Mouse (Mus musculus) naive thymus-derived CD4-positive, alpha-beta T cell, adult 5 months (primary cell): ENCODE measurements around the gene Map1lc3b. TPM values are rescaled to one million over a fixed set of nuclear protein-coding genes. Genes with fewer than 3 reads are reported as not detected.

Experiments
- polyA plus RNA-seq: library from polyadenylated mRNA; unstranded; fragments of 100-300 nt; shearing (Covaris generic); gene quantifications from one replicate; pipeline ENCODE4 v1.2.1, GENCODE M21; 2017

Gene Map1lc3b
- 528 TPM for polyA plus RNA-seq

DNA sequence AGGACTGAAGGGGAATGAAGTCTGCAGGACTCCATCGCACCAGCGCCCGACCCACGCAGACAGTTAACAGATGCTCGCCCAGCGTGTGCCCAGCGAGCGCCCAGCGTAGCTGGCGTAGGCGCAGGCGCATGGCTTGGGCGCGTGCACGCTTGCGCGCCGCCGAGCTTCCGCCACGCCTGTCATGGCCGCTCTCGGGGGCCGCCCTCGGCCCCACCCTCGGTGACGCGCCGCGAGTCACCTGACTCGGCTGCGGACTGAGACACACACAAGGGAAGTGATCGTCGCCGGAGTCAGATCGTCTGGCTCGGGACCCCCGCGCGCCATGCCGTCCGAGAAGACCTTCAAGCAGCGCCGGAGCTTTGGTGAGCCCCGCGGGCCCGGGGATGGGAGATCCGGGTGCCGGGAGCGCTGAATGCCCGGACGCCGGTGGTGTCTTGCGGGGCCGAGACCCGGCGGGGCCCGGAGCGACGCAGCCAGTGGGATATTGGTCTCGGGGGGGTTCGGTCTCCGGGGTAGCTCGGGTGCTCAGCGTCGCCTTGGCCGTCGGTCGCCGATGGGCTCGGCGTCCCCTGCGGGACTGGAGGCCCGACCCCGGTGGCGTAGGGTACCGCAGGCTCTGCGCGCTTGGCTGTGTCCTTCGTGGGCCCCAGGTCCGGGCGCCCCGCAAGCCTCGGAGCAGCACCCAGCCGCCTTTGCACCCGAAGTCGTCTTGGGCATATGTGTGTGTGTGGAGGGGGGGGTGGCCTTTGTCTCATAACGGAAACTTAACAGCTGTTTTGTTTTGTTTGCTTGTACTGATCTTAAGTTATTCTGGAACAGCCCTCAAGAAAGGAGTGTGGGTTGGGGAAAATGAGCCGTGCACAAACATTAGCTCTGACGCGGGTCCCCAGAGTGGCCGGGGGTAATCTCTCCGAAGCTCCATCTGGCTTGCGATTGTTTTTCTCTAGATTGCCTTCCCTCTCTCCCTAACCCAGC, at the start of gene Map1lc3b:
Gene Map1lc3b, plus strand, starts transcription at position 159 of the 975 bp plus-strand sequence.

GRCm38 (mm10) chr8:121544276-121544785, 45.8 kb upstream of the Map1lc3b start, which contains the start of gene 1700018B08Rik:
TSS of gene 1700018B08Rik (minus strand) at chr8:121544320.

DNA sequence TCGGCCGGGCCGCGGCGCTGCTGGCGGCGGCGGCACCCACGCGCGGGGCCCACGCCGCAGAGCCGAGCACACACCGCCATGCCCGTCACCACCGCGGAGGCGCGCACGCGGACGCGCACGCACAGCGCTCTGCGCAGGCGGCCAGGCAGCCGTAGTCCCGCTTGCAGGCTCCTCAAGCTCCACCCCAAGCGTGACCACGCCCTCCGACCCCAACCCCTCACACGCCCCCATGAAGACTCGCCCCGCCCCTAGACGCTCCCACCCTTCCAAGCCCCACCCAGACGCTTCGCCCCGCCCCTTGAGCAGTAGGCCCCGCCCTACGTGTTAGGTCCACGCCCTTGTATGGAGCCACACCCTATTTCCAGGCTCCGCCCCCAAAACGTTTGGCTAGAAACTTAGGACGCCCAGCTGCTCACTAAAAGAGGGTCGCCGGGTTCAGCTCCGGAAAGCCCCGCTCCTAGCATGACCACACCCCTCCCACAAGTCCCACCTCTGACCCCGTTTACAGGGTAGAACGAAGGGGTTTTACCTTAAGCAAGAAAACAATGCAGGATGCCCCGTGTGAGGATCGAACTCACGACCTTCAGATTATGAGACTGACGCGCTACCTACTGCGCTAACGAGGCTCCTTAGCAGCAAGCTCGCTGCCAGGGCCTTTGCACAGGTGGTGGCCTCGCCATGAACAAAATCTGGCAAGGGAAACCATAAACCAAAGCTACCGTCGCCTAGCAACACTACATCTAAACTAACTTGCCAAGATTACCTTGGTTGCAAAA, 11.3 kb upstream of the Map1lc3b start, which contains the start of gene Fbxo31:
Gene Fbxo31, minus strand, starts transcription at position 131 of the 776 bp plus-strand sequence.

Other genes with a start within 250 kb of the Map1lc3b start
- not detected for gene 1700018B08Rik, start 46.0 kb upstream of the Map1lc3b start, polyA plus RNA-seq
- 28.5 TPM for gene Fbxo31, start 11.6 kb upstream of the Map1lc3b start, polyA plus RNA-seq
- 0.19 TPM for gene Zcchc14, start 62.5 kb downstream of the Map1lc3b start, polyA plus RNA-seq
- gene Jph3, start 139.3 kb downstream of the Map1lc3b start, polyA plus RNA-seq = not detected
- gene Klhdc4, start 239.2 kb downstream of the Map1lc3b start, polyA plus RNA-seq = 44.9 TPM